9 mouse cellular contexts compared by ENCODE assay signal in genomic region chr17:56510473-56510969, GRCm38 (mm10). TPM values are rescaled to one million over a fixed set of nuclear protein-coding genes. Genes with fewer than 3 reads are reported as not detected.
DNase-seq lines count a peak whose midpoint lies in the region; ATAC-seq lines count a peak whose summit lies in the region.
"Had no signal": no experiment of that assay in that cellular context is flagged by ENCODE, and none has a peak within 500 bp of the region (broad histone marks: within the 10 kb centered on the region; RNA-seq: fewer than 3 reads in every experiment).

No protein-coding gene starts in this region.

- H3K4me1 ChIP-seq in neural tube, embryonic 11.5 days (ENCODE audit: control insufficient read depth, insufficient read depth, low read length): peaks cover 16% of the 10 kb centered on the region; the same call in 1 of the 2 replicates
- H3K4me1 ChIP-seq in hindbrain, embryonic 16.5 days (ENCODE audit: control insufficient read depth, insufficient read depth, low read depth, low read length): peaks cover 28% of the 10 kb centered on the region
- H3K4me1 ChIP-seq in midbrain, embryonic 16.5 days (ENCODE audit: control insufficient read depth, insufficient read depth, low read length): peaks cover 22% of the 10 kb centered on the region

- no peaks in the 10 kb centered on the region for H3K9me3 ChIP-seq in neural tube, embryonic 11.5 days (ENCODE audit: control insufficient read depth, low read length)
- no peaks in the 10 kb centered on the region for H3K9me3 ChIP-seq in hindbrain, embryonic 16.5 days (ENCODE audit: control insufficient read depth, low read length)
- no peaks in the 10 kb centered on the region for H3K9me3 ChIP-seq in midbrain, embryonic 16.5 days (replicated peaks; ENCODE audit: control insufficient read depth, low read length, poor library complexity, severe bottlenecking)

- WGBS in neural tube, embryonic 11.5 days: 28% methylated on average over 27 of the region's 27 CpGs
- WGBS in hindbrain, embryonic 16.5 days: 21% methylated on average over 27 of the region's 27 CpGs
- WGBS in midbrain, embryonic 16.5 days: 25% methylated on average over 27 of the region's 27 CpGs

- no peaks in the 10 kb centered on the region for H3K36me3 ChIP-seq in neural tube, embryonic 11.5 days (ENCODE audit: control insufficient read depth, insufficient read depth, low read length)
- no peaks in the 10 kb centered on the region for H3K36me3 ChIP-seq in hindbrain, embryonic 16.5 days (ENCODE audit: control insufficient read depth, insufficient read depth, low read length)
- no peaks in the 10 kb centered on the region for H3K36me3 ChIP-seq in midbrain, embryonic 16.5 days (ENCODE audit: control insufficient read depth, insufficient read depth, low read length)

- DNase-seq in cerebellum, adult 11 months: peak; percentile 59
- DNase-seq in neural tube, embryonic 11.5 days (ENCODE audit: low spot score): no peak
- DNase-seq in neural tube, embryonic 10.5 days (ENCODE audit: extremely low spot score, low spot score): no peak
- no peak for DNase-seq in T-cell, adult 2 months (ENCODE audit: low spot score)

- H3K9ac ChIP-seq in neural tube, embryonic 11.5 days (ENCODE audit: low read length): no peak overlapping the region
- H3K9ac ChIP-seq in hindbrain, embryonic 16.5 days (ENCODE audit: low read depth, low read length): no peak overlapping the region; the same call in 1 of the 2 replicates
- H3K9ac ChIP-seq in midbrain, embryonic 16.5 days (ENCODE audit: low read depth, low read length): 0 out of 2 replicates have a peak overlapping the region, but pooled peaks have one; percentile 30

- no peak overlapping the region for H3K4me2 ChIP-seq in neural tube, embryonic 11.5 days (ENCODE audit: low read depth)
- peak overlapping the region; percentile 49 for H3K4me2 ChIP-seq in hindbrain, embryonic 16.5 days (ENCODE audit: low read length)
- H3K4me2 ChIP-seq in midbrain, embryonic 16.5 days (ENCODE audit: low read length): no peak overlapping the region

- H3K27me3 ChIP-seq in neural tube, embryonic 11.5 days (ENCODE audit: control insufficient read depth, insufficient read depth, low read length): peaks cover 36% of the 10 kb centered on the region
- H3K27me3 ChIP-seq in hindbrain, embryonic 16.5 days (replicated peaks; ENCODE audit: control insufficient read depth, insufficient read depth, low read length): peaks cover 24% of the 10 kb centered on the region
- H3K27me3 ChIP-seq in midbrain, embryonic 16.5 days (ENCODE audit: control insufficient read depth, insufficient read depth, low read depth, low read length): peaks cover 29% of the 10 kb centered on the region

- 0 out of 2 replicates have a peak overlapping the region, but pooled peaks have one; percentile 20 for H3K4me3 ChIP-seq in neural tube, embryonic 11.5 days (ENCODE audit: low read depth, low read length)
- no peak overlapping the region; the same call in 1 of the 2 replicates for H3K4me3 ChIP-seq in hindbrain, embryonic 16.5 days (ENCODE audit: low read length)
- no peak overlapping the region for H3K4me3 ChIP-seq in midbrain, embryonic 16.5 days (ENCODE audit: low read depth, low read length)

- ATAC-seq in cerebellum, adult (ENCODE audit: insufficient number of reproducible peaks, low FRiP score, low TSS enrichment): no peak
- no peak for ATAC-seq in neural tube, embryonic 11.5 days (ENCODE audit: insufficient read depth, low FRiP score, low TSS enrichment)
- ATAC-seq in hindbrain, embryonic 16.5 days: no peak
- ATAC-seq in midbrain, embryonic 16.5 days: no peak
- no peak for ATAC-seq in megakaryocyte-erythroid progenitor cell, adult 5-6 weeks (replicated peaks; ENCODE audit: low FRiP score, low TSS enrichment, poor library complexity, severe bottlenecking)

- no peak overlapping the region for H3K27ac ChIP-seq in neural tube, embryonic 11.5 days (ENCODE audit: low read depth, low read length)
- peak overlapping the region; percentile 49 for H3K27ac ChIP-seq in hindbrain, embryonic 16.5 days (ENCODE audit: low read depth, low read length)
- 0 out of 2 replicates have a peak overlapping the region, but pooled peaks have one; percentile 15 for H3K27ac ChIP-seq in midbrain, embryonic 16.5 days (ENCODE audit: low read length)

RNA-seq across cellular contexts. Expression of gene Znrf4, which starts 1.7 kb away (rescaled TPM):
- polyA plus RNA-seq in neural tube, embryonic 11.5 days (2014; fragmentation: Nextera tagmentation; extraction: Ambion mirVana): not detected in 2 replicates
- not detected in 2 replicates for polyA plus RNA-seq in hindbrain, embryonic 16.5 days (2015; fragmentation: Nextera tagmentation; extraction: Ambion mirVana)
- not detected in 2 replicates for polyA plus RNA-seq in midbrain, embryonic 16.5 days (2015; fragmentation: Nextera tagmentation; extraction: Ambion mirVana)
- total RNA-seq in megakaryocyte-erythroid progenitor cell, adult 5-6 weeks (2014; fragmentation: Nextera tagmentation): not detected in 2 replicates
- not detected in 2 replicates for total RNA-seq in megakaryocyte-erythroid progenitor cell, adult 5-6 weeks (2017)
- polyA plus RNA-seq: C2C12 had no signal

RNA-seq across cellular contexts. Expression of gene Ptprs, which starts 34.2 kb away (rescaled TPM):
- 164 and 174 TPM in 2 replicates for polyA plus RNA-seq in neural tube, embryonic 11.5 days (2014; fragmentation: Nextera tagmentation; extraction: Ambion mirVana)
- 229 and 264 TPM in 2 replicates for polyA plus RNA-seq in hindbrain, embryonic 16.5 days (2015; fragmentation: Nextera tagmentation; extraction: Ambion mirVana)
- polyA plus RNA-seq in midbrain, embryonic 16.5 days (2015; fragmentation: Nextera tagmentation; extraction: Ambion mirVana): 293 and 299 TPM in 2 replicates
- total RNA-seq in megakaryocyte-erythroid progenitor cell, adult 5-6 weeks (2014; fragmentation: Nextera tagmentation): 55.7 and 65.0 TPM in 2 replicates
- total RNA-seq in megakaryocyte-erythroid progenitor cell, adult 5-6 weeks (2017): 36.6 and 48.3 TPM in 2 replicates

RNA-seq across cellular contexts. Expression of gene Gm20219, which starts 43.7 kb away (rescaled TPM):
- 1.1 and 2.1 TPM in 2 replicates for polyA plus RNA-seq in neural tube, embryonic 11.5 days (2014; fragmentation: Nextera tagmentation; extraction: Ambion mirVana)
- 0.95 and 1.1 TPM in 2 replicates for polyA plus RNA-seq in hindbrain, embryonic 16.5 days (2015; fragmentation: Nextera tagmentation; extraction: Ambion mirVana)
- polyA plus RNA-seq in midbrain, embryonic 16.5 days (2015; fragmentation: Nextera tagmentation; extraction: Ambion mirVana): 0.95 and 1.3 TPM in 2 replicates
- 2.8 TPM in 1 of 2 replicates, not detected in the other for total RNA-seq in megakaryocyte-erythroid progenitor cell, adult 5-6 weeks (2014; fragmentation: Nextera tagmentation)
- not detected in 2 replicates for total RNA-seq in megakaryocyte-erythroid progenitor cell, adult 5-6 weeks (2017)
